Mouse (Mus musculus) heart, embryonic 14.5 days (tissue): ENCODE results near the gene Myo15. TPM values are rescaled to one million over a fixed set of nuclear protein-coding genes. Genes with fewer than 3 reads are reported as not detected.
"Not testable (repeated sequence)": the region's sequence is repeated elsewhere in the genome, so short reads cannot be mapped to it uniquely, and the experiment has no call there.

ENCODE experiments used
- ATAC-seq: fragments of 200-750 bp; cut with Nextera tagmentation; 2 replicates; pipeline ENCODE4 v1.8.0; 2017; ENCODE audit warnings: low read depth, moderate TSS enrichment; ENCODE audit not compliant: insufficient number of reproducible peaks, insufficient read depth, low FRiP score
- H3K27ac ChIP-seq, 2 experiments: fragments of 200-500 bp in 1 of 2; fragments of 300-500 bp in 1 of 2; sonication (generic) in 1 of 2; replicated peaks in 1 of 2; 2 replicates each; pipeline ENCODE4 v1.5.1; 2012 to 2014; ENCODE audit warnings: low read depth in 2 of 2, low read length in 2 of 2, control low read depth in 1 of 2, mild to moderate bottlenecking in 1 of 2, mixed read lengths in 1 of 2; ENCODE audit not compliant: control insufficient read depth in 1 of 2, insufficient read depth in 1 of 2
- H3K27me3 ChIP-seq: fragments of 300-500 bp; sonication (generic); 2 replicates; pipeline ENCODE4 v1.6.1; 2014; ENCODE audit warnings: mild to moderate bottlenecking, low read length, control low read depth; ENCODE audit not compliant: control insufficient read depth, insufficient read depth
- H3K36me3 ChIP-seq: fragments of 300-500 bp; sonication (generic); 2 replicates; pipeline ENCODE4 v1.6.1; 2014; ENCODE audit warnings: mild to moderate bottlenecking, control low read depth, low read length, mixed read lengths; ENCODE audit not compliant: control insufficient read depth, insufficient read depth
- H3K4me1 ChIP-seq, 2 experiments: fragments of 200-500 bp in 1 of 2; fragments of 300-500 bp in 1 of 2; sonication (generic) in 1 of 2; 2 replicates each; pipeline ENCODE4 v1.6.1; 2012 to 2014; ENCODE audit warnings: low read length in 2 of 2, control low read depth in 1 of 2, mixed read lengths in 1 of 2; ENCODE audit not compliant: control insufficient read depth in 2 of 2, insufficient read depth in 2 of 2
- H3K4me2 ChIP-seq: fragments of 300-500 bp; sonication (generic); 2 replicates; pipeline ENCODE4 v1.6.1; 2014; ENCODE audit warnings: mild to moderate bottlenecking, low read length
- H3K4me3 ChIP-seq, 2 experiments: fragments of 200-500 bp in 1 of 2; fragments of 300-500 bp in 1 of 2; sonication (generic) in 1 of 2; 2 replicates each; pipeline ENCODE4 v1.5.1; 2012 to 2014; ENCODE audit warnings: low read length in 2 of 2, mild to moderate bottlenecking in 2 of 2, control low read depth in 1 of 2, low read depth in 1 of 2, moderate library complexity in 1 of 2; ENCODE audit not compliant: control insufficient read depth in 1 of 2, insufficient read depth in 1 of 2
- H3K9ac ChIP-seq: fragments of 300-500 bp; sonication (generic); 2 replicates; pipeline ENCODE4 v1.6.1; 2014; ENCODE audit warnings: mild to moderate bottlenecking, low read length
- H3K9me3 ChIP-seq: fragments of 300-500 bp; sonication (generic); 2 replicates; pipeline ENCODE4 v1.6.1; 2016; ENCODE audit warnings: low read length, control low read depth; ENCODE audit not compliant: control insufficient read depth
- WGBS: fragments of 180-500 bp; shearing (Covaris S2); extraction: QIAGEN DNeasy Blood & Tissue Kit; methylation state at CpG from one replicate; pipeline ENCODE4 v1.1.7; 2014; 5-methylcytosine and 5-hydroxymethylcytosine counted together
- polyA plus RNA-seq: library from polyadenylated mRNA; unstranded; fragments of >200 nt; fragmentation: Nextera tagmentation; extraction: Ambion mirVana; gene quantifications from 2 replicates; pipeline ENCODE4 v1.2.1, GENCODE M21; 2014

The Myo15 gene
- polyA plus RNA-seq, 1 experiment from 2014 or later, result 0.01 TPM

- peaks cover 79% of the 10 kb centered on the region for H3K36me3 ChIP-seq
Observed at GRCm38 (mm10) chr11:60548112-60548511, 79.0 kb downstream of the Myo15 start.

DNA sequence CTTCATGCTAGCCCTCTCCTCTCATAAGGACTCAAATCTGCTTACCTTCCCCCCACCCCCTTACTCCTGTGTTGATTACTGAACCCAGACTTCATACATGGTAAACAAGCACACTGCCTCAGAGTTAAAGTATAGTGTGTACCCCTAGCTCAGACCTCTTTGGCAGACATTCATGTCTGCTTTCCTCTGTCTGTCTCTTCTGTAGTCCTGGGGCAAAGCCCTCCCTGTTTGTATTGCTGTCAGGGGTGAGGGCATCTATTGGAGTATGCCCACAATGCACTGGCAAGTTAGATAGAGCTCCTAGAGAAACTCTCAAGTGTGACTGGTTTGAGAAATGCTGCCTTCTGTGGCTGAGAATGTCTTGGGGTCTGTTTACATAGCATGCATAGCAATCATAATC, 84.0 kb downstream of the Myo15 start:
- Histone ChIP-seq H3K9me3 (no peaks in the 10 kb centered on the region), H3K36me3 (peaks cover 96% of the 10 kb centered on the region)
- no peak for ATAC-seq

More at GRCm38 (mm10) chr11:60548112-60548511, 79.0 kb downstream of the Myo15 start:
- ATAC-seq, result 0 out of 2 replicates have a peak, but pooled peaks have one; percentile 56
- Histone ChIP-seq H3K9me3 (no peaks in the 10 kb centered on the region), H3K4me3 (no peak overlapping the region), H3K4me1 (peaks cover 2 to 55% of the 10 kb centered on the region in 2 experiments; a peak in 3 of 4 replicates), H3K9ac (no peak overlapping the region), H3K4me2 (peak overlapping the region; percentile 43), H3K27ac (peak overlapping the region; percentile 73 to 77), H3K27me3 (no peaks in the 10 kb centered on the region)
- WGBS, result 30% methylated on average over 3 of the region's 3 CpGs

GRCm38 (mm10) chr11:60557675-60558074, 88.5 kb downstream of the Myo15 start:
- H3K4me1 ChIP-seq, result peaks cover 0 to 3% of the 10 kb centered on the region in 2 experiments; a peak in 1 of 4 replicates
- H3K27ac ChIP-seq, result no peak overlapping the region
- H3K27me3 ChIP-seq, result no peaks in the 10 kb centered on the region
- ATAC-seq, result no peak
- 93% methylated on average over 3 of the region's 3 CpGs for WGBS
- no peak overlapping the region for H3K9ac ChIP-seq
- peaks cover 62% of the 10 kb centered on the region for H3K36me3 ChIP-seq
- H3K4me3 ChIP-seq, result no peak overlapping the region
- no peak overlapping the region for H3K4me2 ChIP-seq
- no peaks in the 10 kb centered on the region for H3K9me3 ChIP-seq

More for the DNA sequence above, 84.0 kb downstream of the Myo15 start:
- Histone ChIP-seq H3K4me1 (peaks cover 0 to 11% of the 10 kb centered on the region in 2 experiments; a peak in 1 of 4 replicates), H3K27me3 (no peaks in the 10 kb centered on the region), H3K4me2 (no peak overlapping the region), H3K4me3 (no peak overlapping the region), H3K9ac (no peak overlapping the region), H3K27ac (no peak overlapping the region)

DNA sequence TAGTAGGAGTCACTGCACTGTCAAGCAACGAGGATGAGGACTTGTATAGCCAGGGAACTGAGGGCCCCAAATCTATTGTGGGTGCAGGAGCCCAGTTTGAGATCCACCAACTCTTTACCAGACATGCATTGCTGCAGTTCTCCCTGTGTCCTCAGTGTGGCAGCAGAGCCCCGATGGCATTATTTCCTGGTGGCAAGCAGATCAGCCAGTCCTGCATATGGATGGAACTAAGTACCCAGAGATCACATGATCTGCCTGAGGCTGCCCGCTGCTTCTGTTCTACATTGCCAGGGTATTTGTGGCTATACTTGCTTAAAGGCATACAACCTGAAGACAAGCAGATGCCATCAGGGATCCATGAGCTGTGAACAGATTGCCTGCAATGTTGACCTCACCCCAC, 90.2 kb downstream of the Myo15 start:
- H3K9ac ChIP-seq, result no peak overlapping the region
- no peak overlapping the region for H3K4me2 ChIP-seq
- no peak overlapping the region for H3K27ac ChIP-seq
- no peaks in the 10 kb centered on the region for H3K27me3 ChIP-seq
- H3K4me3 ChIP-seq, result no peak overlapping the region
- peaks cover 45% of the 10 kb centered on the region for H3K36me3 ChIP-seq
- no peak for ATAC-seq
- no peaks in the 10 kb centered on the region for H3K9me3 ChIP-seq
- WGBS, result 9% methylated on average over 3 of the region's 3 CpGs
- peaks cover 0 to 3% of the 10 kb centered on the region in 2 experiments; a peak in 1 of 4 replicates for H3K4me1 ChIP-seq

DNA sequence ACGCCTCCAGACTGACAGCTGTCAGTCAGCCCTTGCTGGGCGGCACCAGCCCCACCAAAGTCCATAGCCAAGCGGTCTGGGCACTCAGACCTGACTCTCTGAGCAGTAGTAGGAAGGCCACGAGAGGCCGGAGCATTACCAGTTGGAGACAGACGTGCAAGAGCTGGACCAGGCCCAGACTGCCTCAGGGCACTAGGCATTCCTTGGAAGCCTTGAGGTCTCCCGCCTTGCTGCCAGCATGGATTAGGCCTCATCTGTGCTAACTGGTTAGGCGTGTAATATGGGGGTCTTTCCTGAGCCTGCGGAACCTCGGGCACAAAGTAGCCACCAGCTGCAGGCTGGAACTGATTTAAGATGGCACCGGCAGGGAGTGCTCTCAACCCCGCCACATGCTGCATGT, 104.9 kb downstream of the Myo15 start:
- not testable (repeated sequence) for H3K4me3 ChIP-seq, ATAC-seq, H3K4me1 ChIP-seq, H3K36me3 ChIP-seq, H3K27ac ChIP-seq, H3K27me3 ChIP-seq, H3K4me2 ChIP-seq, H3K9me3 ChIP-seq, H3K9ac ChIP-seq
- WGBS, result 79% methylated on average over 10 of the region's 12 CpGs

Other genes starting within 250 kb of the Myo15 start
- gene Srebf1, start 246.8 kb upstream of the Myo15 start, polyA plus RNA-seq, result 37.9 and 45.3 TPM in 2 replicates
- gene Tom1l2, start 116.4 kb upstream of the Myo15 start, polyA plus RNA-seq, result 22.5 and 25.7 TPM in 2 replicates
- 1.8 and 3.3 TPM in 2 replicates for gene Drc3, start 116.0 kb upstream of the Myo15 start, polyA plus RNA-seq
- 23.4 and 24.7 TPM in 2 replicates for gene Gid4, start 52.2 kb upstream of the Myo15 start, polyA plus RNA-seq
- gene Atpaf2, start 50.9 kb upstream of the Myo15 start, polyA plus RNA-seq, result 50.2 and 51.4 TPM in 2 replicates
- gene Drg2, start 14.7 kb upstream of the Myo15 start, polyA plus RNA-seq, result 65.4 and 67.1 TPM in 2 replicates
- 33.9 and 39.3 TPM in 2 replicates for gene Alkbh5, start 67.0 kb downstream of the Myo15 start, polyA plus RNA-seq
- gene Llgl1, start 230.4 kb downstream of the Myo15 start, polyA plus RNA-seq, result 32.5 and 34.0 TPM in 2 replicates